Mouse (Mus musculus) c-Kit-positive CD71-negative TER-119-negative erythroid progenitor cells, embryonic 14.5 days (primary cell): ENCODE measurements around the gene Mpp2.
A peak's percentile ranks its signal among the peaks of the same experiment; 100 is the strongest.

ENCODE experiments used
- DNase-seq: peaks from one replicate; pipeline ENCODE4 v3.0.0-alpha.2; 2013; ENCODE audit warnings: low read depth

The Mpp2 gene

DNA sequence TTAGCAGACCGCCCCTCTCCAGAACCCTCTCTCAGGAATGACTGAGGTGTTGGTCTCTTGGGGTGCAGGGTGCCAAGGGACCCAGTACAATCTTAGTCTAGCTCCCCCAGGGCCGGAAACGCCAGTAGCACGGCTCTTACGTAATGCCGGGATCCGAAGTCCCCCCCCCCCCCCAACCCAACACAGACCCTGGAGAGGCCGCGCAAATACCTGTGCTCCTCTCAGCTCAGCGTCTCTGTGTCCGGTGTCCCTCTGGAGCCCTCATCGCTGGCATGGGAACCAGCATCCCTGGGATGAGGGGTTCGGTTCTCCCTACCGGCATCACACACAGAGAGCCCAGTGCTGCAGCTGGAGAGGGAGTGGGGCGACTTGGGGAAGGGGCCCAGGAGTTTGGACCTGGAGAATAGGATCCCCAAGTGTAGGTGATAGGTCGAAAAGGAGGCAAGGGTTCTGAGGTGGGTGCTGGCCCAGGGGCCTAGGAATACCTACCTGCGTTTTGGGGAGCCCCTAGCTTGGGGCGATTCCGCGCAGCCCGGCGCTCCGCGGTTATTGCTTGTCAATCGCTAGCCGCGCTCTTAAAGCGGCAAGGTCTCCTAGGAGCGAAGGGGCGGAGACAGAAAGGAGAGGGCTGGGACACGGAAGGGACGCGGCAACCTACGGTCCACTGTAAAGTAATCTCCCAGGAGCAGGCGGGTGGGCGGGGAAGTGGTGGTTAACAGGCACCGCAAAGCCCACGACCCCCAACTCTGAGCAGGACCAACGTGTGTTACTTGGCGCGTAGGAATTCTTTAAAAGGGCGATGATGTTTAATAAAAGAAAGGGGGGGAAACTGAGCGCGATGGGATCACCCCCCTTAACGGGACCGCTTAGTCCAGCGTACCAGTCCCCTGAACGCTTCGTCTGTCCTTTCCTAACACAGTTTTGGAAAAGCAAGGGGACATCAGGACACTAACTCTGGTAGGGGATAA, at the start of gene Mpp2:
TSS of gene Mpp2 (minus strand) at position 585 of the 968 bp plus-strand sequence.
- DNase-seq, result no peak

DNA sequence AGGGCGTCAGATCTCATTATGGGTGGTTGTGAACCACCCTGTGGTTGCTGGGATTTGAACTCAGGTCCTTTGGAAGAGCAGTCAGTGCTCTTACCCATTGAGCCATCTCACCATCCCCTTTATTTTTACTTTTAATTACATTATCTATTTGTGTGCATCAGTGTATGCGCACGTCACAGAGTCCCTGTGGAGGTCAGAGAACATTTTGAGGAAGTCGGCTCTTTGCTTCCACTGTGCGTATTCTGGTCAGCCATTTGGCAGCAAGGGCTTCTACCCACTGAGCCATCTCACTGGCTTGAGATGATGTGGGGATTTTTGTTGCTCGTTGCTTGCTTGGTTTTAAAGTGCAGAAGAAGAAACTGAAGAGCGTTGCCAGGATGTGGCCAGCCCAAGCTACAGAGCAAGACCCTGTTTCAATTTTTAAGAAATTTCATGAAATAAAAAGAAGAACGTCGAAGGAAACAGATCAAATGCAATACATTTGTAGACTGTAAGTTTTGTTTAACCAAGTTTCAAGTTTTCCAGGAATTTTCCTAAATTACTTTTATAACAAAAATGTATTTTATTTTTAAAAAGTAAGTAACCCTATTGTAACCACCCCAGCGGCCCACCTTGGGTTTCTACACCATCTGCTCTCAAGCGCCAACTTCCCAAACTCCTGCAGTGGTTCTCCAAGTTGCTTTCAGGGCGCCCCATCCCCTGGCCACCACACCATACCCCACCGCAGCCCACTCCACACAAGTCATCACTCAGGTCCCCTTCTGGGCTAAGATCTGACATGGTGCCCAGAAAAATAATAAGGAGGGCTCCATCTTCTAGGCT, 49.5 kb upstream of the Mpp2 start:
- no peak for DNase-seq

DNA sequence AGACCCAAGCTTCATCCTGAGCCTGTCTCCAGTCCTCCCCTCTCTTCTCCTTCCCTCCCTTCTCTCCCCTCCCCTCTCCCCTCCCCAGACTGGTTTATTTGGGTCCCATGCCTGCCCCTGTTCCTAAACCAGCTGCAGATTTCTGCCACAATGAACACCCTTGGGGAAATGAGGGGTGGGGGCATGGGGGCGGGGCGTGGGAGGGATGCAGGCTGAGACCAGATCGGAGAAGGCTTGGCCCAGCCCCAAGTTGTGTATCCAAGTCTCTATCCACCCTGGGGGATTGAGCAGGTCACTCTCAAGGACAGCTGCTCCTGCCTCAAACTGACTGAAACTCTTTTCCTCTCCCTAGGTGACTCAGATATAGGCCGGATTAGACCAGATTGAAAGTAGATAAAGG, 46.2 kb upstream of the Mpp2 start:
- no peak for DNase-seq

DNA sequence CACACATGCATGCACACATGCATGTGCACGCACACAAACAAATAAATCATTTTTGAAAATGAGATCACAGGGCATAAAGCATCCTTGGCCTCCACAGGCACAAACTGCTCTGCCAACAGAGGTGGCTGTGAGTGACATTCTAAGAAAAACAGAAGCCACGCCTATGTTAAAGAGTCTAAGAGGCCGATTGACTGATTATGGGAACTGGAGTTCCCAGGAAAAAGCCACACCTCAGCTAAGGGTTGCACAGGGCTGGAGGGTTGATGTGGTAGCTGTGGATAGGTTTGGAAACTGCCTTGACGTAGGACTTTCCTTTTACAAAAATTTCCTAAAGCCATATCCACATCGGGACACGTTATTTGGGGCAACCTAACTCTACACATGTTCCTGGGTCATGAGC, 29.1 kb upstream of the Mpp2 start:
- no peak for DNase-seq

DNA sequence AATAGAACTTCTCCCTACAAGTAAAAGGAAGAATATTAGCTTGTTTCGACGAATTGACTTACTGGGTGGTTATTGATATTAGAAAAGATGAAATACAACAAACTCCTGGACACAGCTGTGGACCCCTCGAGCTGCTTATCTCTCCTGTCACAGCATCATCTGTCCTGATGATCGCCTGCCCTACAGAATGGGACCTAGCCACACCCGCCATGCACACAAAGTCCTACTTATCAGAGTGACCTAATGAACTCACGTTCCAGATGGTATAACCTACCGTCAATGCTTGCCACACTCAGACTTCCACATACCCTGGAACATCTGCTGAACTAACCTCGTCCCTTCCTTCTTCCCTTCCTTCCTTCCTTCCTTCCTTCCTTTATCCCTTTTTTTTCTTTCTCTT, 27.9 kb upstream of the Mpp2 start:
- no peak for DNase-seq

DNA sequence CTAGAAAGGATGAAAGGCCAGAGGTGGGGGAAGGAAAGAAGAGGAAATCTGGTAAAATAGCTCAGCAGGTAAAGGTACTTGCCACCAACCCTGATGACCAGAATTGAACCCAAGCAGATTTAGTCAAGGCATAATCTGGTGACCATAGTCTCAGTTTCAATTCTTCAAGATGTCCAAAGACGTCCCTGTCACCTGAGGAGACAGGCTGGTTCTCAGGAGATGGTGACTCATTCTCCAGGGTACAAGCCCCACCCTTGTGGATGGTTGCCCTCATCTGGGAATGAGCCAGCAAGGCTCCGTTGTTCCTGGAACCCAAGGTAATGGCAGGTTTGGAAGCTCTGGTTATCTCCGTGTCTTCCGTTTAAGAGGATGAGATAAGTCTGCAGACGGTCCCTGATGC, 23.3 kb upstream of the Mpp2 start:
- DNase-seq, result no peak

DNA sequence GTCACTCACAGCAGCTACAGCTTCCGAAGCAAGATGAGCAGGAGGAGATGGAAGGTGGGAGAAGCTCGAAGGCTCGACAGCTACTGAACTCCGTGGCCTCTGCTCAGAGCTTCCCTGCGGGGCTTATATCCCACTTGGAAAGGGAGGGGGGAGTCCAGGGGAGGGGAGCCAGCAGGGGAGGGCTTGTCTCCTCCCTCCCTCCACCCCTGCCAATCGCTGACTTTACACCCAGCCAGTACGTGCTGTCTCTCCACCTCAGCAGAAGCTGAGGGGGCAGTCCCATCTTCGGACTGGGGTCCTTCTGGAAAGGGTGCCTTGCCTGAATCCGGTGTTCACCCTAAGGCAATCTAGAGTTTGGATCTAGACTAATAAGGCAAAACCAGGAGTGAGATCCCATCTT, 19.4 kb upstream of the Mpp2 start, which contains the start of gene Pyy:
TSS of gene Pyy (minus strand) at position 101 of the 400 bp plus-strand sequence.
- no peak for DNase-seq

DNA sequence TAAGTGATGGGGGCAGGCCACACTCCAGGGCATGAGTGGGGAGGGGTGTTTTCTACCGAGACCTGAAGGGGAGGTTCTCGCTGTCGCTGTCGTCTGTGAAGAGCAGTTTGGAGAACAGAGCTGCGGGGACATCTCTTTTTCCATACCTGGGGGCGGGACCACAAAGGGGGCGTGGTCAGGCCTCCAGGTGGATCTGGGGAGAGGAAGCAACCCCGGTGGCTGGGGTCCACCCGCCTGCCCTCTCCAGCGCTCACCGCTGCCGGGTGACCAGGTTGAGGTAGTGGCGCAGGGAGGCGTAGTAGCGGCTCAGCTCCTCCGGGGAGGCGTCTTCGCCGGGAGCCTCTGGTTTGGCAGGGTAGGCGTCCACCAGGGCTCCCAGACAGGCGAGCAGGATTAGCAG, 18.6 kb upstream of the Mpp2 start:
- no peak for DNase-seq

DNA sequence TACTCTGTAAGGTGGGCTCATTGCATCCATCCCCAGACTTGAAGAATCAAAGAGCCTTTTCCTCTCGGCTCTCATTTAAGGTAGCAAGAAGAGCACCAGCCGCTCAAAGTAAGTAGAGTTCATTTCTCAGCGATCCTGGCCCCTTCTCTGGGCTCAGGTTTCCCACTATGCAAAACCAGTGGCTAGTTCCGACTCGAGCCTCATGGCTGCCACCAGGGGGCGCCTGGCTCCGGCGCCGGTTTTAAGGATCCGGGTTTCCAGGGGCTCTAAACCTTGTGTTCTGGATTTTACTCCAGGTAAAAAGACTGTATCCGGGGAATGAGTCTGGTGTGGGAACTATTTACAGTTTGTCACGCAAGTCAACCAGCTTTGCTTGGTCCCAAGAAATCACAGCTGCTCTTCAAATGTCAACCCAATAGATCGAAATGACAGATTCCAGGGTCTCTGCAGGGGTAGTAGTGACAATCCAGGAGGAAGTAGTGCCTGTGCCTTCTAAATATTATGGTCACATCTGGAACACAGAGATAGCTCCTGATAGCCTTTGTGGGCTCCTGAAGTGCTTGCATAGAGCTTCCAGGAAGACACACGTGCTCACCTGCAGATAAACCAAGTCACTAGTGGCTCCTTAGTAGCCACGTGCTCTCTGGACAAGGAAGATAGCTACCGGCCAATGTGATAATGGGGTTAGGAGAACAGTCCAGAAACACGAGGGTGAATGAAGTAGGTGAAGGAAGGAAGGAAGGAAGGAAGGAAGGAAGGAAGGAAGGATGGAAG, 14.4 kb upstream of the Mpp2 start:
- DNase-seq, result no peak

DNA sequence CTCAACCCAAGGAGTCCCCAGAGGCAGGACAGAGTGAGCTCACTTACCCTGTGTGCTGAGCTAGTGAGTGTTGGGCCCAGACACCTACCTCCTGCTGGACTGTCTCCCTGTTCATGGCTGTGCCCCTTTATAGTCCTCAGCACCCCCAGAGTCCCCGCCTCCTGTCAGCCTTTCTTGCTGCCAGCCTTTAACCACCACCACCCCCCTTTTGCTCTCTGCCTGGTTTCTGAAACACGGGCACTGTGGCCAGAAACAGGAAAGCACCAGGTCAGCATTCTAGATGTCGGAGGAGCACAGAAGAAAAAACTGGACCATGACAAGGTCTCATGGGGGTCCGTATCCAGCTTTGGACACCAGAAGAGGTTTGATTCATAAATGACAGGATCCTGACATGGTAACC, 12.9 kb upstream of the Mpp2 start, which contains the start of gene Ppy:
TSS of gene Ppy (minus strand) at position 101 of the 400 bp plus-strand sequence.
- DNase-seq, result no peak

DNA sequence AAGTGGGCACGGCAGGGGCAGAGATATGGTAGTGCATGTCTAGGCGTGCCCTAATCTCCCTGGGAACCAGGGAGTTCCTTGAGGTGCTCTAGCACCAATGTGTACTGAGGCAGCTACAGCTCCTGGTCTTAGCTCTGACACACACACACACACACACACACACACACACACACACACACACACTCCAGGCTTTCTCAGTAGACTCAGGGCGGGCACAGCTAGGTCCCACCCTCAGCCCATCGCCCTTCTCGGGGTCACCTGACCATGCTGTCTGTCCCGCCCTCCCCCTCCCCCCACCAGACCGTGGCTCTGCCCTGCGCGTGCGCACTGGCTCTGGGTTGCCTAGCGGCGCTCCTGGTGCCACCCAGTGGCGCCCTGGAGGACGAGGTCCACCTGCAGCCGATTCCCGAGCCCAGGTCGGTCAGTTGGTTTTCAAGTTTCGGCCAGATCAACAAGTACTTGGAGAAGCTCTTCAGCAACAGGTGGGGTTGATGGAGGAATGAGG, 8.6 kb upstream of the Mpp2 start:
- DNase-seq, result no peak

DNA sequence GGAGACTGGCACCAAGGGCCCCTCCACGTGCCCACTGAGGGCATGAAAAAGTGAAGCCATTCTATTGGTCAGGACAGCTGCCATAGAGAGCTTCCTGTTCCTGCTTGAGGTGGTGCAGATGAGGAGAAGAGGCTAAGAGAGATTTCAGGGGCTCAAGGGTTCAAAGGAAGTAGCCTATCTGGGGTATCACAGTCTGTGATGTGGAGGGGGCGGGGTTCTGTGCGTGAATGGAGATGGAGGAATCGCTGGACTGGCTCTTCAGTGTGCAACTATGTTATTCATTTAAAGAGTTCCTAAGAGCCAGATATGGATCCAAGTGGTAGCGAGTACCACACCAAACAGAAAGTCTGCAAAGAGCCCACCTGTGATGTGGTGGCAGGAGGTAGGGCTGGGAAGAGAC, 8.1 kb upstream of the Mpp2 start:
- no peak for DNase-seq

DNA sequence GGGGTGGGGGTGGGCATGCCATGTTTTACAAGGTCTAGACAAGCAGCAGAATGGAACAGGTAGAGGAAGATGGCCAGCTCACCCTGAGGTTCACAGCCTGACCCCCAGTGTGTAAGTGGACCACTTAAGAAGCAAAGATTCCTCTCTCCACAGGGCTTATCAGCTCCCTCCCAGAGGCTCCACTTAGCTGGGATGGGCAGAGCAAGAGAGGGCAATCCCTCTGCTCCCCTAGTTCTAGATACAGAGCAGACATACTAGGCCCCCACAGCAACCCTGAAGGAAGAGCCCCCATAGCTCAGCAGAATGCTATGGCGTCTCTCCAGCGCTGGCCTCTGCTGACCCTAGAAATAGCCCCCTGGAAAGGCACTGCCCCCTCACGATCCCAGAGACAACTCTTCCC, 7.4 kb upstream of the Mpp2 start:
- DNase-seq, result no peak

DNA sequence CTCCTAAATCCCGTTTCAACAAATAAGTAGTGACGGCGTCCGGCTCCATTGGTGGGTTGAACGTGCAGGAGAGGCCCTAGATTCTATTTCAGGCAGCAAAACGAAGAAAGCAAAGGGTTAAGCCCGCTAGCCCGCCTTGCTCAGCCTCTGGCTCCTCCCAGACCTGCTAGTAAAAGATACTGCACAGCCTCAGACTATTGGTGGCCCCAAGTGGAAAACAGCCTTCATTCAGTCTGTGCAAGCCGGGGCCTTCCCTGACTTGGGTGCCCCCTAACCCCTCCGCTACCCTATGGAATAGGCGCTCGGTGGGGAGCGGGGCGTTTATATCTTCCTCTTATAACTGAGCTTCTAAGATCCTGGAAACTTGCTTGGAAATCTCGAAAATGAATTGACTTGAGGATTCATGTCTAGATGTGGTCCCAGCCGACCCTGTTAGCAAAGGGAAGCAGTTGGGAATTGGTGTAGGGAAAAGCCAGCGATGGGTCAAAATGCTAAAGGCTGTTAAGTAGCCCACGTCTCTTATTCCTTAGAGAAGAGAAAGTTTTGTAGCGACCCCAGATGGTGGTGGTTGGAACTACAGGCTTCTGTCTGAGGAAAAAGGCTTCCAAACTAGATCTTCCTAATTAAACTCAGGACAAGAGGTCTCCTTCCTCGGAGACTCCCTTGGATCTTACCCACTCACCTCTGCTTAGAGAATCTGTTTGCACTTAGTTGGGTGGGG, 933 bp upstream of the Mpp2 start:
- peak; percentile 77 for DNase-seq

DNA sequence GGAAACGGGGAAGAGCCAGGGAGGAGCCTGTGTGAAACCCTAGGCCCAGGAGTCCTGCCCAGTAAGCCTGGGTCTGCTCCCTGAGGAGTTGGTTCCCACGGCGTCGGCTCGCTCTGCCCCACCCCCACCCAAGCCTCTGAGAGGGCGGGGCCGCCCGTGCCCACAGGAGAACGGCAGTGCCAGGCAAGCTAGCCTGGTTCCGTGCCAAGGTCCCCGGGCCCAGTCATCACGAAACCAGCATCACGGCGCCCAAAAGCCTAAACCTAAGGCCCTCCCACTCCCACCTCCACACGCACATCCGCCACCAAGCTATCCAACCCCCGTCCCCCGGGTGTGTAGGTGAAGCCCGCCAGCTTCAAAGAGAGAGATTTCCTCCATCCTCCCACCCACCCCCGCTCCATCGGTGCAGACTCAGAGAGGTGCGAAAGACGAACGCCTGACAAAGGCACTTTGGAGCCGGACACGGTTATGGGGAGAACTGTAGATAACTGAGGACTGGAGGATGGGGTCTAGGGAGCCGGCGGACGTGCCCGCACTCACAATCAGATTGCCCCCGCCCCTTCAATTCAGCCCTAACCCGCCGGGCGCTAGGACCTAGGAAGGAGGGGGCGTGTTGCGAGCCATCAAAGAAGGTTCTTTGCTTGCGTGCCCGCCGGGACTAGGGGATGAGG, 1.1 kb downstream of the Mpp2 start:
- DNase-seq, result no peak

DNA sequence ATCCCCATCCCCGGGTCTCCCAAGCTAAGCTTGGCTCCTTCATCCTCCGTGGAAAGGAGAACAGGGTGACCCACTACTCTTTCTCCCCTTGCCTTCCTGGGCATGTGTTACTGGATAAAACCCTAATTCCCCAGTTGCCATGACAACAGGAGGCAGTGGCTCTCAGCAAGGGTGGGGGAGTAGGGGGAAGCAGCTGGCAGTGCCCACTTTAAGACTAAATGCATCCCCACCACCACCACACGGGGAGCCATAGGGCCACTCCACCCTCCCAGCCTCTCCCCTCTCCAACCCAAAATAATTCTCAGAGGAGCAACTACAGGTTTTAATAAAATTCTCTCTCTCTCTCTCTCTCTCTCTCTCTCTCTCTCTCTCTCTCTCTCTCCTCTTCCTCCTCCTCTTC, 2.0 kb downstream of the Mpp2 start:
- no peak for DNase-seq

DNA sequence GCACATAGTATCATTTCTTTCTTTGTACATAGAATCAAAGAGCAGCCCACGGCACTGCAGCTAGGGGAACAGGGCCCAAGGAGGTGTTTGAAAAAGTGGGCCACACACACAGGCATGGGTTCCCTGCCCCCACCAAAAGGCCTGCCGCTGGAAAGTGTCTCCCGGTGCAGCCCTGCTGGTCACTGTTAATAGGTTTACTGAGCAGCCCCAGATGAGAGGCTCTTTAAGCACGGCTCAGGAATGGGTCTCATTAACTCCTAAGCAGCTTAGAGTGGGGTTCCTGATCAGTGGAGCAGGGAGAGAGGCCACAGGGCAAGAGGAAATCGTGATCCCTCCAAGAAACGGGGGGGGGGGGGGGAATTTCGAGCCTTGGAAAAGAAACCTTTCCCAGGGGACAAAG, 4.2 kb downstream of the Mpp2 start:
- no peak for DNase-seq

DNA sequence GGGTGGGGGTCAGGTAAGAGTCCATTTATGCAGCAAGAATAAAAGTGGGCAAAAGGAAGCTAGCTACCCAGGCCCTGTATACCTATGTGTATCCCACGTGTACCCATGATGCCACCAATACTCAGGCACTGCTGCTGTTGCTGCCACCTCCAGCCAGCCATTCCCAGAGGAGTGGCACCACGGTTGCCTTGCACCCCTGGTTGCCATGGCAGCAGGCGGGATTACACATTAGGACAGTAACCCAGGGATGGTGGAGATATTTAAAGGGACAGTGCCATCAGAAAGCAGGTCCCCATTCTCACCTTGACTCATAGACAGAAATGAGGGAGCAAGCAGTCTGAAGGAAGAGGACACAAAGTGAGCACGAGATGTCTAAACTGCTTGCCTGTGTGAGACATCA, 5.1 kb downstream of the Mpp2 start:
- no peak for DNase-seq

DNA sequence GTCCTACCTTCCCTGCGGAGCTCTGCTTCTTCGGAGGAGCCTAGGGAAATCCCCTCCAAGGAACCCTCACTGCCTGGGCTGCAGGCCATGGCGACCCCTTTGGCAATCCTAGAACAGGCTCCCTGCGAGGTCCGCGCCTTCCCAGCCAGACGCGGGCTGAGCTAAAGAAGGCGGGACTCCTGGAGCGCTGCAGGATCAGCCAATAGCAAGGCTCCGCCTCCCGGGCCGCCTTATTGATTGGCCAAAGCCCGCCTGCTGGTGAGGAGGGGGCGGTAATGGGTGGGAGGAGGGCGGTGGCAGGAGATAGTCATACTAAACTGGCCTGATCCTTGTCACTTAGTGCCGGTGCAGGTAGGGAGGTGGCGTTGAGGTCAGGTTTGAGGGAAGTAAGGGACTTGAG, 6.0 kb downstream of the Mpp2 start:
- no peak for DNase-seq

DNA sequence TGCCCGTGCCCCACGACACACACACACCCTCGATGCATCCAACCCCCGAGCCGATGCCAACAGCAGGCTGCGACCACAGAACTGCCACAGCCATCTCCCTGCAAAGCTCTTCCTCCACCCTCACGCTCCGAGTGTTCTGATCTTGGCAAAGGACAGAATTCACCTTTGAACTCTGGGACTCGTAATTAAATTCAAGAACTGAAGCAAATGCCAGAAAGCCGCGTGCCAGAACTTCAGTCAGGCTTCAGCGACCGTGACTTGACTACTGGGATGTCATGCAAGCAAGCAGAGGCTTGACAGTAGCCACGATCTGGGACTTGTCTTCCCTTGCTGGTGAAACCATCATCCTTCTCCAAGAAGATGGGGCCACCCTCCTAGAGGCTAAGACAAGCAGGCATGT, 14.6 kb downstream of the Mpp2 start:
- DNase-seq, result no peak

DNA sequence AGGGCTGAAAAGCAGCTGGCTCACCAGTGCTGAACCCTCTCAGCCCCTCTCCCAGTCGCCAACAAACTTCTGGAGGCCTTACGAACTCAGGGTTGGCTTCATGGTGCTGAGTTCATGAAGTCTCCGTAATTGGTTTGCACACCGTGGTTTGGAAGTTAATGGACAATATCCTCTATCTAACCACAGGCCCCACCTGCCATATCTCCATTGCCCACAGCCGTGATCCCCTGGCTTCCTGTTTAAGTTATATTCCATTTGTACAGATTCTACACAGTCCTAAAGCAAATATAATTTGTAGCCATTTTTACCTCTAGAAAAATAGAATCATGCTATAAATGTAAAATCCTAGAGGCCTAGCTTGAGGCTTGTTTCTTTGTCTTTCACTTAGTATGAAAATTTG, 15.6 kb downstream of the Mpp2 start:
- DNase-seq, result no peak
